Mouse (Mus musculus): ENCODE data around the gene Fgfr2. TPM values are rescaled to one million over a fixed set of nuclear protein-coding genes. Genes with fewer than 3 reads are reported as not detected.

Fgfr2 gene
- polyA plus RNA-seq, 1 experiment from 2014 or later: 93.6 TPM

DNA sequence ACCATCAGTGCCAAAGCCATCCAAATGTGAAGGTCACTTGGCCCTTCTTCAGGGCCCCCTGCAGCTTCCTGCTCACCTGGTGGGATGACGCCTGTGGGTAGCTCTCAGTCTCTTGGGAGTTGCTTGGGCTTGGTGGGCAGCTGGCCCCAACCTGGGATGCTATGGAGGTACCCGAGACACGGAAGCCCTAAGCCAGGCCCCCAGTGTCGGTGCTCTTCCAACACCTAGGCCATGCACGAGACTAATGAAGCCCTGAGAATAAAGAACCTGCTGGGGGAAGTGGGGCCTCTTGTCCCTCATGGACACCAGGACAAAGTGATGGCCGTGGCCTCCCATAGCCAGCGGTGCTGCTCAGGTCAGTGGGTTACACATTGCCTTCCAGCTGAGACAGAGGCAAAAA lies 104.2 kb downstream of the Fgfr2 start:
- WGBS: 66% methylated on average over 7 of the region's 7 CpGs
- Histone ChIP-seq H3K27me3 (ENCODE audit: control insufficient read depth, insufficient read depth, low read length) (no peaks in the 10 kb centered on the region), H3K4me1 (replicated peaks; ENCODE audit: control insufficient read depth, insufficient read depth, low read length) (peaks cover 28% of the 10 kb centered on the region), H3K4me3 (ENCODE audit: low read depth, low read length) (no peak overlapping the region), H3K4me2 (ENCODE audit: low read depth, low read length, severe bottlenecking) (no peak overlapping the region), H3K9ac (ENCODE audit: low read length) (no peak overlapping the region), H3K36me3 (ENCODE audit: control insufficient read depth, insufficient read depth, low read length) (no peaks in the 10 kb centered on the region), H3K9me3 (ENCODE audit: control insufficient read depth, low read length) (no peaks in the 10 kb centered on the region), H3K27ac (ENCODE audit: low read depth, low read length) (no peak overlapping the region)
- ATAC-seq (replicated peaks; ENCODE audit: low FRiP score) (no peak), DNase-seq (ENCODE audit: low spot score) (no peak)

DNA sequence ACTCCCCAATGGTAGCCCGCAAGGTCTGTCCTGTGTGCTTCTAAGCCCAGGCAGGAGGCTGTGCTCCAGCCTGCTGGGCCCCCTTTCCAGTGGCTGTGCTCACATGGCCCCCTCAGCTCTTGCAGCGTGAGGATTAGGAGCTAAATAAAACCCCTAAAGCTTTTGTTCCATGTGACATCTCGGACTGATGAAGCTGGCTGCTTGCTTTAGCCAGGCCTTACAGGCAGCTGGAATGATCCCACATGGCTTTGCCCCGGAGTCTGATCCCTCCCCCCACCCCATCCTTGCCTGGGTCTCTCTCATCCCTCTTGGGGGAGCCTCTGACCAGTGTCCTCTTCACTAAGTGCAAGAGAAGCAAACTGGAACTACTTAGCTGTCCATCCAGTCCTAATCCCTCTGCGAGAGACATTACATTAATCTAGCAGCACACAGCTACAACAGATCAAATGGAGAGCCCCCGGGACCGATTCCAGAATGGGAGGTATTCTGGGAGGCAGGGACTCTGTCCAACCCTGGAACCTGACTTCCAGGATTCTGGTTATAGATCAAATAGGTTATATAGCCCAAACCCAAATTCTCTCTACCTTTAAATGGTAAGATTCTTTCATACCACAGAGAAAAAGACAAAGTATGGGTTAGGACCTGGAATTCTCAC lies 107.6 kb downstream of the Fgfr2 start:
- H3K27me3 ChIP-seq (ENCODE audit: control insufficient read depth, insufficient read depth, low read length): no peaks in the 10 kb centered on the region
- no peak overlapping the region for H3K4me3 ChIP-seq (ENCODE audit: low read depth, low read length)
- H3K9me3 ChIP-seq (ENCODE audit: control insufficient read depth, low read length): no peaks in the 10 kb centered on the region
- ATAC-seq (replicated peaks; ENCODE audit: low FRiP score) (peak; percentile 18; the same call in 1 of the 2 replicates), DNase-seq (ENCODE audit: low spot score) (no peak)
- no peaks in the 10 kb centered on the region for H3K36me3 ChIP-seq (ENCODE audit: control insufficient read depth, insufficient read depth, low read length)
- H3K27ac ChIP-seq (ENCODE audit: low read depth, low read length): peak overlapping the region; percentile 62
- 13% methylated on average over 7 of the region's 7 CpGs for WGBS
- H3K4me1 ChIP-seq (replicated peaks; ENCODE audit: control insufficient read depth, insufficient read depth, low read length): peaks cover 36% of the 10 kb centered on the region
- H3K9ac ChIP-seq (ENCODE audit: low read length): peak overlapping the region; percentile 29
- H3K4me2 ChIP-seq (ENCODE audit: low read depth, low read length, severe bottlenecking): no peak overlapping the region; the same call in 1 of the 2 replicates

DNA sequence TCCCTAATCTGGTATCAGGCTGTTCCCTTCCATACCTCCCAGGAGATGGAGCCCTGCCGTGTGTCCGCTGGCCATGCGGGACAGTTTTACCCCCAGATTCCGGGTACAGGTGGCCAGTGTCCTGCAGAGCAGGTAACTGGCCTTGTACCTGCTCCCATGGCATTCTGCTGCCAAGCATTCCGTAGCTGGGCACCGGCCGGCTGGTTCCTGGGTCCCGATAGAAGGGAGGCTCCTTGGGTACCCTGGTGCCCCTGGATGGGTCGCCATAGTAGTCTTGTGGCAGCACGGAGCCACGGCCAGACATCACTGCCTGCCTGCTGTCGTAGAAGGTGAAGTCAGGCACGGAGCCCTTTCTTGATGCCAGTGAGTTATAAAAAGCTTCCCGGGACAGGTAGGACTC lies 108.5 kb downstream of the Fgfr2 start:
- Histone ChIP-seq H3K27me3 (ENCODE audit: control insufficient read depth, insufficient read depth, low read length) (no peaks in the 10 kb centered on the region), H3K9me3 (ENCODE audit: control insufficient read depth, low read length) (no peaks in the 10 kb centered on the region), H3K36me3 (ENCODE audit: control insufficient read depth, insufficient read depth, low read length) (no peaks in the 10 kb centered on the region), H3K4me1 (replicated peaks; ENCODE audit: control insufficient read depth, insufficient read depth, low read length) (peaks cover 30% of the 10 kb centered on the region), H3K4me3 (ENCODE audit: low read depth, low read length) (no peak overlapping the region), H3K9ac (ENCODE audit: low read length) (0 out of 2 replicates have a peak overlapping the region, but pooled peaks have one; percentile 24), H3K27ac (ENCODE audit: low read depth, low read length) (no peak overlapping the region), H3K4me2 (ENCODE audit: low read depth, low read length, severe bottlenecking) (no peak overlapping the region)
- 92% methylated on average over 14 of the region's 14 CpGs for WGBS
- DNase-seq (ENCODE audit: low spot score) (no peak), ATAC-seq (replicated peaks; ENCODE audit: low FRiP score) (no peak)

DNA sequence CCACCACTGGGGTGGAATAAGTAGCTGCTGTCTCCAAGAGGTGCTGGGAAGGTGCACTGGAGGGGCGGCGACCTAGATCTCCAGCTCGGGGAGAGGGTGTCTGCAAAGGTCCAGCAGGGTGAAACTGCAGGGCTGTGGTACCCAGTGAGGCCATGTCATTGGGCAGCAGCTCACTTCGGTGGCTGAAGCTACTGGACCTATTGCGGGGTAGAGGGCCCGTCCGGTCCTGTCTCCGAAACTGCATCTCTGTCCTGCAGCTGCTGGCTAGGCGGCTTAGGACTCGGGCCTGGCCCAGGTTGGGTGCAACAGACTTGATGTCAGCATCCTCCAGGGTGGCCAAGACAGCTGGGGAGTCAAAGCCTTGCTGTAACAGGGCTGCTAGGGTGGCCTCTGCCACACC lies 109.2 kb downstream of the Fgfr2 start:
- Histone ChIP-seq H3K4me3 (ENCODE audit: low read depth, low read length) (no peak overlapping the region), H3K4me1 (replicated peaks; ENCODE audit: control insufficient read depth, insufficient read depth, low read length) (peaks cover 24% of the 10 kb centered on the region)
- WGBS: 91% methylated on average over 10 of the region's 10 CpGs

DNA sequence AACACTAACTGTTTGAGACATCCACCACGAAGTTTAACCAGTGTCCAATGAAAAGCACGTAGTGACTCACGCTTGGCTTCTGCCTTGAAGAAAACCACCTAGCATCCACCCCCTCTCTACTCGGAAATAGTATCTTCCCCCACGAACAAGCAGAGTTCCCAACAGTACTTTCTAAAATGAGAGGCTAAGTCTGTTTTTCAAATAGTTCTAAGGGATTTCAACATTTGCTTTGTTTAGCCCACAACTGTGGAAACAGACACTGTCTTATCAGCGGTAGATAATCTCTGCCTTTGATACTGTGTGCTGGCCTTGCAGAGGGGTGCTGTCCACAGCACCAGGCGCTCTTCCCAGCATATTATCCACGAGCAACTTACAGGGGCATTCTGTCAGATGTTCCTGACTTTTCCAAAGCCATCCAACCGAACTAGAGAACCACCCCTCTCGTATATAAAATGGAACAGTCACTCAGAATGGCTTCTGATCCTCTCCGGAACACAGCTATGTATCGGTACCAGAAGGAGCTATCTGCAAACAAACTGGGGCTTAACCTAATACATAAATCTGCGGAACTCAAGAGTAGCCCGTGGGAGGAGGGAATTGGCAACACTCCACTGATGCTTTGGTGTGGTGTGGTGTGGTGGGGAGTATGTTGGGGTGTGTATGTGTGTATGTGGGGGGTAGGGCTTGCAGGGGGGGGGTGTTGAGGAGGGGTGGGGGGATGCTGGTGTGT lies 110.3 kb downstream of the Fgfr2 start:
- H3K27ac ChIP-seq (ENCODE audit: low read depth, low read length): no peak overlapping the region
- 75% methylated on average over 14 of the region's 14 CpGs for WGBS
- H3K4me2 ChIP-seq (ENCODE audit: low read depth, low read length, severe bottlenecking): no peak overlapping the region
- H3K9ac ChIP-seq (ENCODE audit: low read length): no peak overlapping the region
- no peaks in the 10 kb centered on the region for H3K36me3 ChIP-seq (ENCODE audit: control insufficient read depth, insufficient read depth, low read length)
- no peak for DNase-seq (ENCODE audit: low spot score)
- no peak overlapping the region for H3K4me3 ChIP-seq (ENCODE audit: low read depth, low read length)
- ATAC-seq (replicated peaks; ENCODE audit: low FRiP score): no peak
- peaks cover 21% of the 10 kb centered on the region for H3K4me1 ChIP-seq (replicated peaks; ENCODE audit: control insufficient read depth, insufficient read depth, low read length)
- H3K27me3 ChIP-seq (ENCODE audit: control insufficient read depth, insufficient read depth, low read length): no peaks in the 10 kb centered on the region
- no peaks in the 10 kb centered on the region for H3K9me3 ChIP-seq (ENCODE audit: control insufficient read depth, low read length)

More for the DNA sequence above, 109.2 kb downstream of the Fgfr2 start:
- Histone ChIP-seq H3K27ac (ENCODE audit: low read depth, low read length) (no peak overlapping the region), H3K4me2 (ENCODE audit: low read depth, low read length, severe bottlenecking) (no peak overlapping the region), H3K9me3 (ENCODE audit: control insufficient read depth, low read length) (no peaks in the 10 kb centered on the region), H3K36me3 (ENCODE audit: control insufficient read depth, insufficient read depth, low read length) (no peaks in the 10 kb centered on the region), H3K27me3 (ENCODE audit: control insufficient read depth, insufficient read depth, low read length) (no peaks in the 10 kb centered on the region), H3K9ac (ENCODE audit: low read length) (no peak overlapping the region)
- DNase-seq (ENCODE audit: low spot score): no peak
- 0 out of 2 replicates have a peak, but pooled peaks have one; percentile 8 for ATAC-seq (replicated peaks; ENCODE audit: low FRiP score)

DNA sequence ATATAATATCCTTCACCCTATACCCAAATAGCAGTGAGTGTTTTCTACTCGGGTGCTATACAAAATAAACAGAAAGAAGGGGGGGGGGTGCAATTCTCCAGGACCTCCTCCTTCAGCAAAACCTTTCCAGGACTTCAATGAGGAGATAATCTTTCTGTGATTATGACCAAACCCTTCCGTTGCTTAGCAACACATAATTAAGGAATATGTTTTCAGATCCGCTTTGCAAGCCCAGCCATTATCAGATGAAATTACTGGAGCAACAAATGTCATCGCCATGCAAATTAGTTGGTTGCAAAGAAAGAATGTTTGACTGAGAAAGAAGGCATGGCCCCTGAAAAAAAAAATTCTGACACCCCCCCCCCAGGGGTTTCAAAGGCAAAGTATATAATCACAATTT lies 111.5 kb downstream of the Fgfr2 start:
- no peak for DNase-seq (ENCODE audit: low spot score)
- no peak overlapping the region for H3K4me2 ChIP-seq (ENCODE audit: low read depth, low read length, severe bottlenecking)
- no peak overlapping the region for H3K27ac ChIP-seq (ENCODE audit: low read depth, low read length)

DNA sequence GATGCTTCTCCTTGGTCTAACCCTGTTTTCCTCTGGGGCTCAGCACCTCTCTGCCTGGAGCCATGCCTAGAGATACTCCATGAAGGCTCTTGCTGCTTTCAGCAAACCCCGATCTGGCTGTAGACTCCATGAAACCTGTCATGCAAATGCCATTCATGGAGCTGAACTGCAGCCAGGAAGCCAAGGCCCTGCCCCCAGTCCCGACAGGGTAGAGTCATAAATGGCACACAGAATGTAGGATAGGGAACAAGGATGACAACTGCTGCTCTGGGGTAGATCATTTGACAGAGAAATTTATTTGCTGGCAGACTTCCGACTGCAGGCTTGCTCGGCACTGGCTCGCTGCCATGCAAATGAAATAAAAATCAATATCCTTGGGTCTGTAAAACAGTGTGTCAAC lies 112.0 kb downstream of the Fgfr2 start:
- 66% methylated on average over 5 of the region's 5 CpGs for WGBS
- H3K27ac ChIP-seq (ENCODE audit: low read depth, low read length): 0 out of 2 replicates have a peak overlapping the region, but pooled peaks have one; percentile 25
- H3K27me3 ChIP-seq (ENCODE audit: control insufficient read depth, insufficient read depth, low read length): no peaks in the 10 kb centered on the region
- ATAC-seq (replicated peaks; ENCODE audit: low FRiP score) (no peak), DNase-seq (ENCODE audit: low spot score) (no peak)
- no peak overlapping the region for H3K9ac ChIP-seq (ENCODE audit: low read length)
- H3K4me2 ChIP-seq (ENCODE audit: low read depth, low read length, severe bottlenecking): no peak overlapping the region
- H3K9me3 ChIP-seq (ENCODE audit: control insufficient read depth, low read length): no peaks in the 10 kb centered on the region
- H3K4me3 ChIP-seq (ENCODE audit: low read depth, low read length): no peak overlapping the region
- no peaks in the 10 kb centered on the region for H3K36me3 ChIP-seq (ENCODE audit: control insufficient read depth, insufficient read depth, low read length)
- H3K4me1 ChIP-seq (replicated peaks; ENCODE audit: control insufficient read depth, insufficient read depth, low read length): peaks cover 21% of the 10 kb centered on the region

More for the DNA sequence above, 111.5 kb downstream of the Fgfr2 start:
- no peaks in the 10 kb centered on the region for H3K27me3 ChIP-seq (ENCODE audit: control insufficient read depth, insufficient read depth, low read length)
- H3K4me3 ChIP-seq (ENCODE audit: low read depth, low read length): no peak overlapping the region
- no peaks in the 10 kb centered on the region for H3K9me3 ChIP-seq (ENCODE audit: control insufficient read depth, low read length)
- H3K9ac ChIP-seq (ENCODE audit: low read length): no peak overlapping the region
- ATAC-seq (replicated peaks; ENCODE audit: low FRiP score): no peak
- H3K4me1 ChIP-seq (replicated peaks; ENCODE audit: control insufficient read depth, insufficient read depth, low read length): peaks cover 21% of the 10 kb centered on the region
- WGBS: 46% methylated on average over 4 of the region's 4 CpGs
- no peaks in the 10 kb centered on the region for H3K36me3 ChIP-seq (ENCODE audit: control insufficient read depth, insufficient read depth, low read length)

DNA sequence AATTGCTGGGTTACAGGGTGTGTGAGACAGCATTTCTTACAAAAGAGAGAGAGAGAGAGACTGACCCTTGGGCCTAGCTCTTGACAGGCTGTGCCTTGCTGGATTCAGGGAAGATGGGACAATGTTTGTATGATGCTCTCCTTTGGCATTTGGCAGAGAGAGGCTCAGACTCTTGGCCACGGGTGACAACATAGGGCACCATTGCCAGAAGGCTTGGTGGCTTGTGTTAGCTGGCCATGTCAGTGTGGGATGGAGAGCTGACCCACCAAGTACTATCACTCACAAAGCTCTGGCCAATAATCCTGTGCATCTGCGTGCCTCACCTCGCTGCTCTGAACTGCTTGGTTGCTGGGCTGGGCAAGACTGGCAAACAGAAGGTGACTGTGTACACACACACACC lies 112.7 kb downstream of the Fgfr2 start:
- DNase-seq (ENCODE audit: low spot score): no peak
- Histone ChIP-seq H3K27me3 (ENCODE audit: control insufficient read depth, insufficient read depth, low read length) (no peaks in the 10 kb centered on the region), H3K4me3 (ENCODE audit: low read depth, low read length) (no peak overlapping the region), H3K4me2 (ENCODE audit: low read depth, low read length, severe bottlenecking) (no peak overlapping the region), H3K9me3 (ENCODE audit: control insufficient read depth, low read length) (no peaks in the 10 kb centered on the region), H3K4me1 (replicated peaks; ENCODE audit: control insufficient read depth, insufficient read depth, low read length) (peaks cover 18% of the 10 kb centered on the region), H3K36me3 (ENCODE audit: control insufficient read depth, insufficient read depth, low read length) (no peaks in the 10 kb centered on the region), H3K27ac (ENCODE audit: low read depth, low read length) (no peak overlapping the region), H3K9ac (ENCODE audit: low read length) (no peak overlapping the region)
- WGBS: 91% methylated on average over 3 of the region's 3 CpGs
- ATAC-seq (replicated peaks; ENCODE audit: low FRiP score): no peak
